Mouse (Mus musculus) c-Kit-positive CD71-negative TER-119-negative erythroid progenitor cells, embryonic 14.5 days (primary cell): ENCODE results near the gene Mtfmt.

ENCODE experiments used
- DNase-seq: peaks from one replicate; pipeline ENCODE4 v3.0.0-alpha.2; 2013; ENCODE audit warnings: low read depth

The Mtfmt gene

DNA sequence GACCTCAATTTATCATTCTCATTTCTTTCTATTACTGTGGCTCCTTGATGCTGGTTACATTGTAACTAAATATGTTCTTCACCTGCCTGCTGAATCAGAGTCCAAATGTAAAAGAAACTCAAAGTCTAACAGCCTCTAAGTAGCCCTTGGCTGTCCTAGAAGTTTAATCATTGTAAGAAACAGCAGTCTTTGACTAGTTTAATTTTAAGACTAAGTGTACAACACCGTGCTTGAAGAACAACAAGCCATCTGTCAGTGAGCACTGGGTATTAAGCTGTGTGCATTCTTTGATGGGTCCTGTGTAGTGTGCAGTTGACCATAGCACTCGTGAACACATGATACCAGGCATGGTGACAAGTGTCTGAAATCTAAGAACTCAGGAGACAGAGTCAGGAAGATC is 8.1 kb upstream of the Mtfmt start:
- no peak for DNase-seq

DNA sequence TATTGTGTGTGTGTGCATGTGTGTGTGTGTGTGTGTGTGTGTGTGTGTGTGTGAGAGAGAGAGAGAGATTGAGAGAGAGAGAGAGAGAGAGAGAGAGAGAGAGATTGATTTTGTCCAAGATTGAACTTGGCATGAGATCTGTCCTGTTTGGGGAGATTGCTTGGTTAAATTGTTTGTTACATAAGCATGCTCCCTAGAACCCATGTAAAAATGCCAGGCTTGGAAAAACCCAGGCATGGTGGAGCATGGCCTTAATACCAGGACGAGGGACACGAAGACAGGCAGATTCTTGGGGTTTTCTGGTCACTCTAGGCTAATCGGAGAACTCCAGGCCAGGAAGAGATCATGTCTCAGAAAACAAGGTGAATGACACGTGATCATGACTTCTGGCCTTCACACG is 7.6 kb upstream of the Mtfmt start:
- no peak for DNase-seq

DNA sequence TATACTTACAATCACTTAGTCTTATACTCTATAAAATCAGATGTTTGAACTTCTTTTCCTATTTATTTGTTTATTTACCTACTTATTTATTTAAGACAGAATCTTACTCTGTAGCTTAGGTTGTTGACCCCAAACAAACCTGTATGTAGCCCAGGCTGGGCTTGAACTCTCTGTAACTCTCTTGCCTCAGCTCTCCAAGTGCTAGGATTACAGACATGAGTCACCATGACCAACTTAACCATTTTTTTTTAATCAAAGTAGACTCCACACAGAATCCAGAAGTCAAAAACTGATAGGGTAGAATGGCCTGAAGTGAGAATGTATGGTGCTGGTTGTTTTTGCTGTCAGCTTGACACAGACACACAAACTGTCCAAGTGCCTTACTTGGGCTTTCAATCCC is 5.2 kb upstream of the Mtfmt start:
- no peak for DNase-seq

DNA sequence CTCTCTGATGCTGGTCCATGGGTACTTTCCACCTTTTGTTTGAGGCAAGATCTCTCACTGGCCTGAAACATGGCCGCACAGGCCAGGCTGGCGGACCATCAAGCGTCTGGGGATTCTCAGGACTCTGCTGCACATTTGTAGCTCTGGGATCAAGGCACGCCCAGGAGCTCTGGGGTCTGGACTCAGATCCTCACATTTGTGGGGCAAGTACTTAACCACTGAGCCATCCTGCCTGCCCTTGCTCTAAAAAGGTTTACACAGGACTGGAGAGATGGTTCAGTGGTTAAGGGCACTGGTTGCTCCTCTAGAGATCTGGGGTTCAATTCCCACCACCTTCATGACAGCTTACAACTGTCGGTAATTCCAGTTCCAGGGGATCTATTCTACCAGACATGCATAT is 4.7 kb upstream of the Mtfmt start:
- no peak for DNase-seq

DNA sequence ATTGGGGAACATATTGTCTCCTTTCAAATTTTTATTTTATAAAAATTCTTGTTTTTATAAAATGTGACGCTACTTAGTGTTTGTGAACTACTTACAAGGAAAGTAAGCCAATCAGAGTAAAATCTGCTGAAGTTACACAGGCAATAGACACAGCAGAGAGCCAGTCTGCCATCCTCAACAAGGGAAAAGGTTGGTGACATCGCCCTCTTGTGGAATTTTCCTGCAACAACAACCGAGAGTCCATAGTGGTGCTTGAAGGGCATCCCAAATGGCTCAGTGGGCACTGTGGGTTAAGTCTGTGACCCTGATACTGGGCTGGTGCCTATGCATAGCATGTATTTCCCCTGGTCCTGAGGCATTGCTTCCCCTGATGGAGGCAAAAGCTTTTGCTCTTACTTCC is 3.3 kb upstream of the Mtfmt start:
- peak; percentile 83 for DNase-seq

DNA sequence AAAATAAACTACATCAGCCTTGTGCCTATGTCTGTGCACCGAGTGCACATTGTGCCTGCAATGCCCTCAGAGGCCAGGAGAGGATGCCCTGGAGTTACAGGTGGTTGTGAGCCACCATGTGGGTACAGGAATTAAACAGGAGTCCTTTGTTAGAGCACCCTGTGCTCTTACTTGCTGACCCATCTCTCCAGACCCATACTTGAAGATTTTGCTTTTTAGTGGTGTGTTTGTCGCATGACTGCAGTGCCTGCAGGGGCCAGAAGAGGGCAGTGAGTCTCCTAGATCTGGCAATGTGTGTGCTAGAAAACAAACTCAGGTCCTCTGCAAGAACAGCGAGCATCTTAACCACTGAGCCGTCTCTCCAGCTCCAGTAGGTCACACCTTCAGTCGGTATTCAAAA is 1.4 kb upstream of the Mtfmt start:
- DNase-seq = peak; percentile 61

DNA sequence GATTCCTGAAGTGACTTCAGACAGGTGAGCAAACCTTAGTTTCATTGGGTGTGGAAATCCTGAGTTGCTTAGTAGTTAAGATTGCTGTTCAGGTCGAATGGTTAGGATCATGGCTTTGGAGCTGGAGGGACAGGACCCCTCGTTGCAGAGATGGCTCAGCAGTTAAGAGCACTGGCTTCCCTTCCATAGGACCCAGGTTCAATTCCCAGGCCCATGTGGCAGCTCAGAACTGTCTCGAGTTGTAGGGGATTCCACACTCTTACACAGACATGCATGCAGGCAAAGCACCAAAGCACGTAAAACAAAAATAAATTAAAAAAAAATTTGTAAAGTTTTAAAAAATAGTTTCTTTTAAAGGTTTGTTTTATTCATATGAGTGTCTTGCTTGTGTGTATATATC is 371 bp upstream of the Mtfmt start:
- no peak for DNase-seq

DNA sequence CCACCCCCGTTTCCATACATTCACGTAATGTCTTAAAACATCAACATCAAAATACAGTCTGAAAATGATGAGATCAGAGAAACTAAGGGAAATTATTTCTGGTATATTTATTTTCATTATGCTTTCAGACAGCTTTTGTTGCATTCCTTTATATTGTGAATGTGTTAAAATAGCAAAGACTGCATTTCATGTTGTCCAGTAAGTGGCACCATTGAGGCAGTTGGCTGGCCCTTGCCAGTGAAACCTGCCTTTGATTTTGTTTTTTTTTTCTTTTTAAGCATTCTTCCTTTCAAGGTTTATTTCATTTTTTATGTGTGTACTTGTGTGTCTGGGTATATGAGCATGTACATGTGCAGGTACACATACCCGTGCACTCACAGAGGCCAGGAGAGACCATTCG is 9.1 kb downstream of the Mtfmt start:
- no peak for DNase-seq

DNA sequence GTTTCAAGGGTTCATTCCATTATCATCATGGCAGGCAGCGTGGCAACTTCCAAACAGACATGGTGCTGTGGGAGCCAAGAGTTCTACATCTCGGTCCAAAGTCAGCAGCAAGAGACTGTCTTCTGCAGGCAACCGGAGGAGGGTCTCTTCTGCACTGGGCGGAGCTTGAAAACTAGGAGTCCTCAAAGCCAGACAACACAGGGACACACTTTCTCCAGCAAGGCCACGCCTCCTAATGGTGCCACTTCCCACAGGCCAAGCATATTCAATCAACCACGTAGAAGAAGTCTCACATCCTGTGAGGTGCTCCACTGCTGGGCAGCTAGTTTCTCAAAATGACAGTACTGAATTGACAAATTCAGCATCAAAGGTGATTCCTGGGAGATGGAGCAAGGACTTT is 12.4 kb downstream of the Mtfmt start:
- DNase-seq = no peak

DNA sequence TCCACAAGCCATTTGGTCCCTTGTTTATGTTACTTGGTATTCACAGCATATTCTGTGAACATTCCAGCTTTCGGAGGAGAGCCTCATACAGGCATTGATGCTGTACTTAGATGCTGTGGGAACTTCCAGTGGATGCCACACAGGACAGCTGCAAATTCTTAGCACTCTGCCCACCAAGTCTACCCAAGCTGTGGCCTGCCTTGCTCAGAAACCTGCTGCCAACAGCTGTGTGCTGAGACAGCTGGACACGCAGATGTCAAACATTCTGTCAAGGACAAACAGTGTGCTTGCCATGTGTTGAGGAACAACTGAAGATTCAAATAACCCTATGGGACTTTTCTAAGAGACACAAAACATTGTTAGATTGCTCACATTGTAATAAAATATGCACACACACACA is 23.4 kb downstream of the Mtfmt start:
- no peak for DNase-seq

DNA sequence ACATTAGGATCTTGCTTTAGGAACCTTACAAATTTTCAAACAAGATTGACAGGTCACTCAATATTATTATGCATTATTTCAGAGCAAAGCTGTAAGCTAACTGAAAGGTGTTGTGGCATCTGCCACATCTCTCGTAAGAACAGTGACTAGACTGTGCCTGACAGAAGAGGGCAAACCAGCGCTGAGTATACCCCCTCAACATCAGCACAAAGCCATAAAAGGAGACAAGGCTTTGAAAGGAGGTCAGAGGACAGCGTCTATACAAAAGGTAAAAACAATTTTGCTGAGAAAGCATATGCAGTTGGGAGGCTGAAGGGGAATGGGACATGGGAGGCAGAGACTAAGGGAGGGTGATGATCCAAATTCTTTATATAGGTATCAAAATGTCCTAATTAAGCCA is 24.6 kb downstream of the Mtfmt start:
- DNase-seq = no peak

DNA sequence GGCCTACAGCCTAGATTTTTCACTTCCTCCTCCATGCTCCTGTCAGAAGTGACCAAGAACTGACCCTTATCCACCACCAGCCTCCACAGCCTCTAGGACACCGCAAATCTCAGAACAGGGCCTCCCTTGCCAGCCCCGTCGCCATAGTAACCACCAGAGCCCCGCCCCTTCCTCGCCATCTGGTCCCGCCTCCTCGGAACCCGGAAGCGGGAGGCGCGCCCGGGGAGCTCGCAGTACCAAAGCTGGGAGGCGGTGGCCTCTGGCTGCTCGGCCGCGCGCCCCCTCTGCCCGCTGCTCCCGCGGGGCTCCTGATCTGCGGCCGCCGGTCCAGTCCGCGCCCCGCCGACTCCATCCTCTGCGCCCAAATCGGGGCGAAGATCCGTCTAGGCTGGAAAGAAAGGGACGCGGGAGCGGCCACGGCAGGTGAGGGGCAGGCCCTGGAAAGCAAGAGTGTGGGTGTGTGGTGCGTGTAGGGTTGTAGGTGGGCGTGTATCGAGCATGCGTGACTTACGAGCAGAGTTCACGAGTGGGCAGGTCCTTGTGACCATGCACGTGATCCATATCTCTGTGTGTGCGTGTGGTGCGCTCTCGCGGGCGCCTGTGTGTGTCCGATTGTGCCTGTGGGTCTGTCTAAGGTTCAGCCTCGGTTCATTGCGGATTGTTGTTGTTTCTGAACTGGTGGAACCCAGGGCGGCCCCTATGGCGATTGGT is 25.3 kb downstream of the Mtfmt start, which contains the start of gene Spg21:
Gene Spg21 (plus strand): TSS at position 216 of the 711 bp plus-strand sequence.
- peak; percentile 83 for DNase-seq

DNA sequence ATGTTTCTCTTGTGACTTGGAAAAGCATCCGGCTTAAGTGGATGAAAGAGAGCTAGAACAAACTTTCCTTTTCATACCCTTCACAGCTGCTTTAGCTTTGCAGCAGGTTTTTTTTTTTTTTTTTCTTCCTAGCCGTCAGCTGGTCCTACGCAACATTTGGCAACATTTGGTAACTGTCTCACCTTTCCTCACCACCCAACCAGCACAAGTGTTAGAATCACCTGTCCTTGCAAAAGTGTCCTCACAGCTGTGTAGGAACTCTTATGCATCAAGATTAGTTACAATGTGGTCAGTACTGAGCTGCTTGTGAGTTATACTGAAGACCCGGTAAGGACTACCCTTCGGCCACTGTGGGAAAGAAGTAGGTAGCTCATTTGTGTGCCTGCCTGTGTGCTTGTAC is 27.0 kb downstream of the Mtfmt start:
- no peak for DNase-seq

DNA sequence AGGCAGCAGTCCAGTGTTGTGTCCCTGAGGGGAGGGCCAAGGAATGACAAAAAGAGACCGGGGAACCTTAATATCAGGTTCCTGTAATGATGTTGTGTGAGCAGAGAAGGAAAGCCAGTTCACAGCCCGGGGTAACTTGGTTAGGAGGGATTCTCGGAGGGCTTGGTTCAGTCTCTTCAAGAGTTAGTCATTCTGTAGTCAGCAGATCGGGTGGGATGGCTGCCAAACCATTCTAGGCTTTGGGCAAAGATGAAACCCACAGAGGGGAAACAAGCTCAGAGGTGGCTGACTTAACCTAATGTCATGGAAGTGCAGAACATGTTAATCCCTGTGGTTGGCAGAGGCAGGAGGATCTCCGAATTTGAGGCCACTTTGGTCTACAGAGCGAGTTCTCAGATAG is 28.6 kb downstream of the Mtfmt start:
- DNase-seq = no peak

DNA sequence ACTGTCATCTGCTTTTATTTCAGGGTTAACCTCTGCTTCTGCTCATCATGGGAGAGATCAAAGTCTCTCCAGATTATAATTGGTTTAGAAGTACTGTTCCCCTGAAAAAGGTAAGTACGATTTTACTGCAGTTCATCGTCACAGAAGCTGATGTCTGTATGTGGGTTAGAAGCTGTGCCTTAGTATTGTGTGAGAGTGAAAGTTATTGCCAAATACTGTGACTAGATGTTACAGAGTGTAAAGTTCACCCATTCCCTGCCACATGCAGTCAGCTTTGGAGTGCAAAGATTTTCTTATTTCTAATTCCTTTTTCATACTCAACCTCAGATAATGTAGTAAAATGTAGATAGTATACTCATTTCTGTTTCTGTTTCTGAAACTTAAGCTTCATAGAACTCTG is 29.7 kb downstream of the Mtfmt start:
- DNase-seq = no peak

DNA sequence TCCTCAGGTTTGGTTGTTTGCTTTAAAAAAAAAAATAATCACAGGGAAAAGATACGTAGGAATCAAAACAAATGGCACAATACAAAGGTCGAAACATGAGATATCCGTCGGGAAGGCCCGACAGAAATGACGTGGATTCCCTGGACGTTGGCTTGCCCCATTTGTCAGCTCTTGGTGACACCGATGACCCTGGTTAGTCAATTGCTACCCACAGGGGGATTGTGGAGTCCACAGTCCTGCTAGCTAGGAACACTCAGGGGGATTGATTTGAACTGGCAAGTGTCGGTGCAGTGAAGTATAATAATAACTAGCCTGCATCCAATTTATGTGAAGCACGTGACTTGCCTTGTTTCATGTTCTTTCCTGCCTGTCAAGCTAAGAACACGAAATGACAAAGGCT is 32.1 kb downstream of the Mtfmt start:
- DNase-seq = no peak

DNA sequence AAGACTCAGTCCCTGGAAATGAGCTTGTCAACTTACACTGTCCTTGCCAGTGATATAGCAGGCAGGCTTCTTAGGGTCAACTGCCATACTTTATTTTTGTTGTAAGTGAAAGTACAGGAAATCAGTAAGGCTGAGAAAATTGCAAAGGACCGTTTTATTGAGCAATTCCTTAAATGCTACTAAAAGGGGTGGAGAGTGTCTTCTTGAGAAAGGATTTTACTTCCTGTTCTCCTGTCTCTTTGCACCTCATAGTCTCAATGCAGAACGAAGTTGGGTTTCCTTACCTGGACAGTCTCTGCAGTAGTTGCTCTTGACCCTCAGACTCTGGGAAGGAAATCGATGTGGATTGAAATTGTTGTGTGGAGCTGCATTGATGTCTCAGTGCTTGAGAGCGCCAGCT is 37.2 kb downstream of the Mtfmt start:
- no peak for DNase-seq

DNA sequence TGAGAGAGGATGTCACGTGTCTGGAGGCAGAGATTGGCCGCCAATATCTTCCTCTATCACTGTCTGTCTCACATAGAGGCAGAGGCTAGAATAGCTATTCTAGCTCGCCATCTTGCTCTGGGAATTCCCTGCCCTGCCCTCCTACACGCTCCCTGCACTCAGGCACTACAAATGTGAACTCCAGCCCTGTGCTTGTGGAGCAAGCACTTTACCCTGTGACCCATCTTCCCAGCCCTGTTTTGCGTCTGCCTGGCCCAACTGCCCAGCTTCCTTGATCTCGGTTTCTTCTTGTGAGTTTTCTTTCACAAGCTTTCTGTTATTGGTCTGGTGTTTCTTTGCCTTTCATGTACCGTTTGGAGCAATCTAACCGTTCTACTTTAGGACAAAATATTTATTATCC is 43.6 kb downstream of the Mtfmt start:
- DNase-seq = no peak

DNA sequence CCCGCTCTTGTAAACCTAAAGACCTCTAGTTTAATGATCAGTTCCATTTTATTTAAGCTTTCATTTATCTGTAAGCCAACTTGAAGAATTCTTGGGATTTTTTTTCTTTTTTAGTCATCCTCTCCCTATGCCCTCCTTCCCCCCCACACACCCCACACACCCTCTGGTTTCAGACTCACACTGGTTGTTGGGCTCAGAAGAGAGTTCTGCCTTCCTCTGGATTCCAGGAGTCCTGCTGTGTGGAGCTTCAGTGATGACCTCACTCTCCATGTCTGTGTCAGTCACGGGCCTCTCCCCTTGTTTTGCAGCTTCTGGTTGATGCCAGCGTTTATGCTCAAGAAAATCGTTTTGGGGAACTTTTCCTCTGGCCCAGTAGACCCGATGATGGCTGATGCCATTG is 44.5 kb downstream of the Mtfmt start:
- no peak for DNase-seq

DNA sequence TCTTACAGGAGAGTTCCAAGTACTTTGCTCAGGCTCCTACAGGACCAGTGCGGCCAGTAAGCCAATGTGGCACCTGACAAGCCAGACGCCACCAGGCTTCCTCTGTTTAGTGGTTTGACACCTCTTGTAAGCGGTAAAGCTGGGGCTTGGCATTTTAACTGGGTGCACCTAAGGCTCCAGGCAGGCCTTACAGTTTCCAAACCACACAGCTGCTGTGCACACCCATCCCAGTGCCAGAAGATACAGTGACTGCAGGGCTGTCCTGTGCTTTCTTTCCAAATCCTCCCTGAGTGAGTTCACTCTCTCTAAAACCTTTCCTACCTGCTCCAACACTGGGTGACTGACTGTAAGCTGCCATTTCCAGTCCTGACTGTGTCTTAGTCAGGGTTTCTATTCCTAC is 55.9 kb downstream of the Mtfmt start:
- no peak for DNase-seq

DNA sequence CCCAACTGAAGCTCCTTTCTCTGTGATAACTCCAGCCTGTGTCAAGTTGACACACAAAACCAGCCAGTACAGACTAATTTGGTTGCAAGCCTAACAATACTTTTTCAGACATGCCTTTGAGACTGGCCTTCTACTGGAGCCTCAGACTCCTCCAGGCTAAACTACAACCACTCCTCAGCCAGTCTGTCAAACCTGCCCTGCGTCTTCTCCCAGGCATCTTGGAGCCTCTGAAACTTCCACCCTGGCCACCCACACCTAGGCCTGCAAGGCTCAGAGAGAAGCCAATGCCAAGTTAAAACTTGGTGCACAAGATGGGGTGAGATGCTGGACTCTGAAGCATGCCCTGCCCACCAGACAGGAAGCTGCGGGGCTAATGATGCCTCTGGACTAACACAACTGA is 56.8 kb downstream of the Mtfmt start:
- DNase-seq = no peak

DNA sequence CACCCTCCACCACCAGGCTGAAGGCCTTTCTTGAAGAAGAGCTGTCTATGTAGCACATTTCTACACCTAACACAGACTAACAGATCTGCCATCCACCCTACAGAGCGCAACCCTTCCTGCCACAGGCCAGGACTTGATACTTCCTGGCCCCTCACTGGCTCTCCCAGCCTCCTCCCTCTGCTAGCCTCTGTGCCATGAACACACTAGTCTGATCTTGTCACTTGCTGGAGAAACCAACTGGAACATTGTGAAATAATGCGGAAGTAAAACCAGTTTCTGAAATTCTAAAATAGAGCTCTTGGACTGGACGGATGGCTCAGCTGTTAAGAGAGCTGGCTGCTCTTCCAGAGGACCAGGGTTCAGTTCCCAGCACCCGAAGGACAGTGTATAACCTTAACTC is 57.3 kb downstream of the Mtfmt start:
- no peak for DNase-seq

DNA sequence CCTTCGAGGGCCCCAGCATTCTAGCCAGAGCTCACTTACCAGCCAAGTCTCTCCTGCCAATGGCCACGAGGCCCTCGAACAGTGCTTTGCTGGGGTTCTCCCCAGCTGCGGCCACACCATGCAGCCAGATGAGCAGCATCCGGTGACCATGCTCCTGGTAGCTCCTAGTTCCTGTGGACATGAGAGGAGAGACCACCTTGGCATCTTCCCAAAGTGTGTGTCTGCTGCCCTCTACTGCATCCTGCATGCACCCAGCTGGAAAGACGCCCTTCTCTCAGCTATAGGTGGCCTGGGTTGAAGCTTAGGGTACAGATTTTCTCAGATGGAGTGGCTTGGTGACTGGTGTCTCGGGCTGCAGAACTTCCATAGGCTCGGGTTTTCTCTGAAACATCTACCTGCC is 66.6 kb downstream of the Mtfmt start:
- DNase-seq = no peak
